Mouse (Mus musculus) liver, postnatal 0 days (tissue): ENCODE measurements around the gene Nek5. TPM values are rescaled to one million over a fixed set of nuclear protein-coding genes. Genes with fewer than 3 reads are reported as not detected.
"Not testable (repeated sequence)": the region's sequence is repeated elsewhere in the genome, so short reads cannot be mapped to it uniquely, and the experiment has no call there.

Experiments used
- ATAC-seq: fragments of 200-750 bp; cut with Nextera tagmentation; 2 replicates; pipeline ENCODE4 v1.8.0; 2017; ENCODE audit warnings: mild to moderate bottlenecking, moderate library complexity
- DNase-seq: peaks from one replicate; pipeline ENCODE4 v3.0.0-alpha.2; 2016
- H3K27ac ChIP-seq: fragments of 300-500 bp; sonication (generic); 2 replicates; pipeline ENCODE4 v1.5.1; 2014; ENCODE audit warnings: antibody characterized with exemption, moderate library complexity, mild to moderate bottlenecking, low read depth
- H3K27me3 ChIP-seq: fragments of 300-500 bp; sonication (generic); 2 replicates; pipeline ENCODE4 v1.6.1; 2014; ENCODE audit warnings: low read length, control low read depth, mixed read lengths; ENCODE audit not compliant: insufficient read depth
- H3K36me3 ChIP-seq: fragments of 300-500 bp; sonication (generic); replicated peaks from 2 replicates; pipeline ENCODE4 v1.6.1; 2014; ENCODE audit warnings: mild to moderate bottlenecking, control low read depth, low read length, moderate library complexity, mixed read lengths; ENCODE audit not compliant: insufficient read depth
- H3K4me1 ChIP-seq: fragments of 300-500 bp; sonication (generic); 2 replicates; pipeline ENCODE4 v1.6.1; 2014; ENCODE audit warnings: antibody characterized with exemption, mild to moderate bottlenecking, control low read depth; ENCODE audit not compliant: insufficient read depth
- H3K4me2 ChIP-seq: fragments of 300-500 bp; sonication (generic); 2 replicates; pipeline ENCODE4 v1.6.1; 2014; ENCODE audit warnings: low read depth, mild to moderate bottlenecking, low read length, moderate library complexity, mixed read lengths
- H3K4me3 ChIP-seq: fragments of 300-500 bp; sonication (generic); 2 replicates; pipeline ENCODE4 v1.5.1; 2014; ENCODE audit warnings: low read depth, low read length
- H3K9ac ChIP-seq: fragments of 300-500 bp; sonication (generic); replicated peaks from 2 replicates; pipeline ENCODE4 v1.6.1; 2014; ENCODE audit warnings: mild to moderate bottlenecking, moderate library complexity
- H3K9me3 ChIP-seq: fragments of 300-500 bp; sonication (generic); 2 replicates; pipeline ENCODE4 v1.6.1; 2016; ENCODE audit warnings: mild to moderate bottlenecking, control low read depth, low read length, mixed read lengths
- CTCF ChIP-seq: sonication (generic); IDR thresholded peaks from 2 replicates; pipeline ENCODE4 v1.5.1; 2016; ENCODE audit warnings: antibody characterized with exemption, low read depth
- EP300 ChIP-seq: IDR thresholded peaks from 2 replicates; pipeline ENCODE4 v1.6.1; 2016; ENCODE audit warnings: antibody characterized with exemption, low read depth, mild to moderate bottlenecking
- WGBS: fragments of 180-500 bp; shearing (Covaris S2); extraction: QIAGEN DNeasy Blood & Tissue Kit; methylation state at CpG from one replicate; pipeline ENCODE4 v1.1.7; 2014; ENCODE audit not compliant: insufficient replicate concordance; 5-methylcytosine and 5-hydroxymethylcytosine counted together
- polyA plus RNA-seq: library from polyadenylated mRNA; unstranded; fragments of >200 nt; fragmentation: Nextera tagmentation; extraction: Ambion mirVana; gene quantifications from 2 replicates; pipeline ENCODE4 v1.2.1, GENCODE M21; 2015

Gene Nek5
- polyA plus RNA-seq, 1 experiment from 2014 or later = 0.26 TPM

DNA sequence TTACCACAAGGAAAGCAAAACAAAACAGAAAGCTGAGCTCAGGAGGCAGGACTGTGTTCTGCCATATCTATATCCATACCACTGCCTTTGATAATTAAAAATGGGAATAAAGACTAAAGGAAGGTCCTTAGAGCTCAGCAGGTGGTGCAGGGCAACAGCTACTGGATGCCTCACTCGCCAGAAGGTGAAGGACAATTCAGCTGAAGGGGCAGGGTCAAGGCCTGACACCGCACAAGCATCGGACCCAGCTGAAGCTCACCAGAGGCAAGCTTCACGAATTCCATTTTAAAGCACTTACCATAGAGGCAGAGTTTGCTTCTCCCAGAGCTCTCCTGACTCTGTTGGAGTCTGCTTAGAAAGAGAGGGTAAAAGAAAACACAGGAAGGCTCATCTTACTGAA lies 17.7 kb upstream of the Nek5 start:
- 83% methylated on average over 4 of the region's 4 CpGs for WGBS
- Histone ChIP-seq H3K9ac (no peak overlapping the region), H3K4me2 (no peak overlapping the region), H3K4me1 (peaks cover 4% of the 10 kb centered on the region; the same call in 1 of the 2 replicates), H3K27ac (no peak overlapping the region), H3K9me3 (no peaks in the 10 kb centered on the region), H3K4me3 (no peak overlapping the region), H3K36me3 (no peaks in the 10 kb centered on the region), H3K27me3 (no peaks in the 10 kb centered on the region)
- no peak for TF ChIP-seq CTCF
- TF ChIP-seq EP300 = no peak
- ATAC-seq (no peak), DNase-seq (no peak)

DNA sequence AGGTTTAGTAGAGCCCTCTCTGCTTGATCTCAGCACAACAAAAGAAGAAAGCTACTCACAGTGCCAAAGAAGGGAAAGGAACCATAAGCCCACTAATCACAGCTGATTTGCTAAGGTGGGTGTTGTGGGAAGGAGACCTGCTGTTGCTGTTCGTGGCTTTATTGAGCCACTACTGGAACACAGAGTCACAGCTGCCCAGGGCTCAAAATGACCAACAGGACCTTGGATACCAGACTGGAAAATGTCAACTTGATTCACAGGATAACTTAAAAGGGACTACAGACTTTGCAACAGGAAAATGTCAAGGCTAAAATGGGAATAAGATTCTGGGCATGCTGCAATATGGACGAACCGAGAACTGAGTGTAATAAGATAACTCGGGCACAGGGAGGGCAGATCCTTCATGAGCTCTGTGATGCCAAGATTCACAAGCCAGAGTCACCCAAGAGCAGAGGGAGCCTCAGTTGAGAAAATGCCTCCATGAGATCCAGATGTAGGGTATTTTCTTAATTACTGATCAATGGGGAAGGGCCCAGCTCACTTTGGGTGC lies 17.1 kb upstream of the Nek5 start:
- no peaks in the 10 kb centered on the region for H3K36me3 ChIP-seq
- H3K4me2 ChIP-seq = no peak overlapping the region
- H3K27me3 ChIP-seq = no peaks in the 10 kb centered on the region
- no peak overlapping the region for H3K4me3 ChIP-seq
- H3K4me1 ChIP-seq = peaks cover 4% of the 10 kb centered on the region; the same call in 1 of the 2 replicates
- DNase-seq (no peak), ATAC-seq (no peak)
- H3K9me3 ChIP-seq = no peaks in the 10 kb centered on the region
- no peak overlapping the region for H3K27ac ChIP-seq
- no peak for TF ChIP-seq CTCF
- WGBS = 80% methylated on average over 4 of the region's 4 CpGs
- H3K9ac ChIP-seq = no peak overlapping the region

DNA sequence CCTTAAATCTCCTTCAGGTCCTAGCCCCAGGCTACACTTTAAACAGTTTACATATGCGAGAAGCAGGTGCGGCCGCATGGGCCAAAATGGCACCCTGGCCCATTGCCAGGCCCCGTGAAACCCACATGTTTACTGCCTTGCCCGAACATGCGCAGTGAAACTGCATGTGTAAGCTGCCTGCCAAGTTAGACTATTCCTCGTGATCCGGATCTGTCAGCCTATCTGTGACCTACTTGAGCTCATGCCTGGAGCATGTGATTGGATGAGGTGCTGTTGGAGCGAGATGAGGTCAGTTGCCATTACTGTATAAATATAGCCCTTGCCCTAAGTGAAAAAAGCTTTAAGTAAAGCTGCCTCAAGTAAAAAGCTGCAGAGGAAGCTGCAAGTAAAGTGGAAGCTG lies 11.6 kb upstream of the Nek5 start:
- not testable (repeated sequence) for H3K9ac ChIP-seq, H3K36me3 ChIP-seq, H3K4me3 ChIP-seq, DNase-seq, H3K4me1 ChIP-seq, H3K4me2 ChIP-seq, H3K9me3 ChIP-seq, H3K27ac ChIP-seq, H3K27me3 ChIP-seq, ATAC-seq
- 90% methylated on average over 9 of the region's 9 CpGs for WGBS

DNA sequence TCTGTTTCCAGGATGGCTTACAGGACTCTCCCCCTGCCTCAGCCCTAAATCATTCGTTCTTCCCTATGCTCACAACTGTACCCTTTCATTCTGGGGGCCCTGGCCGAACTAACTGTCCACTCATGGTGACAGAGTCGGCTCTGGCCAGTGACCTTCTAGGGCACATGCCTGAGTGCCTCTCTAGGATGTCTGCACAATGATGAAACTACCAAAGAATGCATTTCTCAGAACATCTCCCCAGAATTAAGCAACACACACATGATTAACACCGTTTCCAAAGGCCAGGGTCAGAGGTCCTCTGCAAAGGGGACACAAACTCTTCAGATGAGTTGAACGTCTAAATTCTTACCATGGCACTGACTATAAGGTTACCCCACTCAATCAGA lies 9.9 kb upstream of the Nek5 start:
- H3K4me3 ChIP-seq = no peak overlapping the region
- H3K9ac ChIP-seq = no peak overlapping the region; the same call in 1 of the 2 replicates
- peak overlapping the region; percentile 67 for H3K27ac ChIP-seq
- H3K4me1 ChIP-seq = peaks cover 9% of the 10 kb centered on the region
- no peaks in the 10 kb centered on the region for H3K9me3 ChIP-seq
- ATAC-seq (no peak; the same call in 1 of the 2 replicates), DNase-seq (no peak)
- TF ChIP-seq CTCF (no peak), EP300 (no peak)
- H3K27me3 ChIP-seq = no peaks in the 10 kb centered on the region
- 72% methylated on average over 5 of the region's 5 CpGs for WGBS
- 0 out of 2 replicates have a peak, but pooled peaks cover 5% of the 10 kb centered on the region for H3K36me3 ChIP-seq
- peak overlapping the region; percentile 13; the same call in 1 of the 2 replicates for H3K4me2 ChIP-seq

DNA sequence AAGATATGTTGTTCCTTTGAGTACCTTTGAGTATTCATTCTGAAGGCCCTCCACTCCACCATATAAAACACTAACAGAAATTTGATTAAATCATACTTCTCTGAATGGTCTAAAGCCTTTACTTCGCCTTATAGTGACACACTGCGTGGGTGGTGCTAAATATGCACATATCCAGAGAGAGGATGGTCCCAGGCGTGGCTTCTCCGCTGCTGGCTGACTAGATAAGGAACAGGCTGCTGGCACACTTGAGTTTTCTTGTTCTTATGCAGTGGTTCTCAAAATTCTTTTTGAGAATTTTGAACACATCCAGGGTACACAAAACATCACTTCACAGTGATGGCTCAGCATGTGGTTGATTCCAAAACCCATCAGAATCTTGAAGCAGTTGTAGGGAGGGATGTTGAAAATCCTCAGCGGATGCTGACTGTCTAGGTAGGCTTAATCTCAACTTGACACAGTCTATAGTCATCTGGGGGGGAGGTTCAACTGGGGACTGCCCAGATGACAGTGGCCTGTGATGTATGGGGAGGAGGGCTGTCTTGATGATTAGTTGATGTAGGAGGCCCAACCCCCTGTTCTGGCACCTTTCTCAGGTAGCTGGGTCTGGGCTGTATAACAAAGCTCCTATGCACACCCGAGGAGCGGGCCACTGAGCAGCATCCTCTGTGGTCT lies 9.4 kb upstream of the Nek5 start:
- peak overlapping the region; percentile 13; the same call in 1 of the 2 replicates for H3K4me2 ChIP-seq
- TF ChIP-seq EP300 = peak; percentile 84
- no peak for TF ChIP-seq CTCF
- peak; percentile 60 for DNase-seq

DNA sequence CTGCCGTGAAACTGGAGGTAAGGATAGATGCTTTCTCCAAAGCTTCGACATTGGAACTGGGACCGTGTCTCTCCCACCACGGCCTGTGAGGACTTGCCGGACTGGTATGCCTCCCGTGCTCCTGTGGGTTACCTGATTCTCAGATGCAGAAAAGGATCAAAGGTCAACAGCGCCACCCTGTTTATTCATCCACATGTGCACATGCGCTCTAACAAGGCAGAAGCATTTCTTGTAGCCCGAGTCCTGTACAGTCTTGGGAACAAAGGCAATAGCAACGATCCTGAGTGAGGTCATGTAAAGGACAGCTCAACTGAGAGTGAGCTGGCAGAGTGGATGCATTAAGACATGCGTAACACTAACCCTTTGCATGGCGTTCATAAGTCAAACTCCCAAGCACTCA lies 7.2 kb upstream of the Nek5 start:
- 86% methylated on average over 12 of the region's 12 CpGs for WGBS
- TF ChIP-seq CTCF = no peak
- TF ChIP-seq EP300 = no peak
- DNase-seq = no peak
- Histone ChIP-seq H3K9ac (no peak overlapping the region), H3K27ac (no peak overlapping the region), H3K4me3 (no peak overlapping the region), H3K9me3 (no peaks in the 10 kb centered on the region), H3K4me1 (peaks cover 9% of the 10 kb centered on the region), H3K36me3 (peaks cover 5% of the 10 kb centered on the region; the same call in 1 of the 2 replicates), H3K4me2 (no peak overlapping the region), H3K27me3 (no peaks in the 10 kb centered on the region)
- ATAC-seq = no peak

More for the DNA sequence above, 9.4 kb upstream of the Nek5 start:
- H3K27ac ChIP-seq = peak overlapping the region; percentile 67
- 0 out of 2 replicates have a peak, but pooled peaks cover 5% of the 10 kb centered on the region for H3K36me3 ChIP-seq
- H3K9ac ChIP-seq = no peak overlapping the region; the same call in 1 of the 2 replicates
- ATAC-seq = peak; percentile 99
- H3K4me1 ChIP-seq = peaks cover 9% of the 10 kb centered on the region
- no peaks in the 10 kb centered on the region for H3K9me3 ChIP-seq
- H3K4me3 ChIP-seq = no peak overlapping the region
- 71% methylated on average over 7 of the region's 7 CpGs for WGBS
- no peaks in the 10 kb centered on the region for H3K27me3 ChIP-seq
